Mouse (Mus musculus): ENCODE measurements around the gene Chka.

Chka gene

DNA sequence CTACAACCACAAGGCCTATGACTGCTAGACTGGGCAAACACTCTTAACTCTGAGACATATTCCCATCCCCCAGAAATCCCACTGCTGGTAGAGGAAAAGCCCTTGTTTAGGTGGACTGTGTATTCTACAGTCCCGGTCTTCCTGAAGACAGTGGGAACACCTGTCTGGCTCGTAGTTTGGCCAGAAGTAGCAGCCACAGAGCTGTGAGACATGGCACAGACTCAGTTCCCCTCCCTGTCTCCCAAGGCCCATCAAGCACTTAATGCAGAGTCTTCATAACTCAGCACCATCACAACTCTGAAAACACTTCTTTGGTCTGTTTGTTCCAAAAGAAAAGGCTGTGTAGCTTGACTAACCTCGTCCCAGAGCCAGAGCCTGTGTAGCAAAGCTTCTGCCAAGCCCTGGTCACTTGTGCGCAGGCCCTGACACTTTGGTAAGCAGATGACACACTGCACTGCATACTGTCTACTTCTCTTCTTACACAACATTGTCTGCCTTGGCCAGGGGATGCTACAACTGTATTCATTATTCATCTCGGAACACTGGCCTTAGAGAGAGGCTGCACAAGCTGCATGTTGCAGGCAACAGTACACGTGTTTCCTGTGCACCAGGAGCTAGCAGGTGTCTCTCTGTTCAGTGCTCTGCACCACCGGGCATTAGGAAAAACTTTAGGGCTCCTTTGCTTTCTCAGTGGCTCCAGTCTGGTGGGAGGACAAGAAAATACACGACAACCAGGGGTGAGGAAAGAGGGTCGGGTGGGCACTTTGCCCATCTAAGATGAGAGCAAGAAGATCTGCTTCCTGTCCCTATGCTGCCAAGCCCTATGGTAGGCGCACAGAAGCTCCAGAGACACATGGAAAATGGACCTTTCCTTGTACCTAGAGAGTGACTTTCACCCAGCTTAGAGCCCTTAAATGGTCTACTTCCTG lies 4.6 kb upstream of the Chka start:
- no peak for DNase-seq (ENCODE audit: low spot score)

DNA sequence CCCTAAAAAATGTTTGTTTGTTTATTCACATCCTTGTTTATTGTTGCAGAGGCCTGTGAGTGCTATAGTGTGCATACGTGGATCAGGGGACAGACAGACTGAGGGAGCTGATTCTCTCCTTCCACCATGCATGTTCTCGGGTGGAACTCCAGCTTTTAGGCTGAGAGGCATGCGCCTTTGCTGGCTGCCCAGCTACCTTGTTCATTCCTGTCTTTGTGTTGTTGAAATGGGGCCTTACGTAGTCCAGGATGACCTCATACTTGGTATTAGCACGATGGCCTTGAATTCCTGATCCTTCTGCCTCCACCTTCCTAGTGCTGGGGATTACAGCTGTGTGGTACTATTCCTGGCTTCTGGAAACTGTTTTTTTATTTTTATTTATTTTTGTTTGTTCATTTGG lies 3.9 kb upstream of the Chka start:
- no peak for DNase-seq (ENCODE audit: low spot score)

DNA sequence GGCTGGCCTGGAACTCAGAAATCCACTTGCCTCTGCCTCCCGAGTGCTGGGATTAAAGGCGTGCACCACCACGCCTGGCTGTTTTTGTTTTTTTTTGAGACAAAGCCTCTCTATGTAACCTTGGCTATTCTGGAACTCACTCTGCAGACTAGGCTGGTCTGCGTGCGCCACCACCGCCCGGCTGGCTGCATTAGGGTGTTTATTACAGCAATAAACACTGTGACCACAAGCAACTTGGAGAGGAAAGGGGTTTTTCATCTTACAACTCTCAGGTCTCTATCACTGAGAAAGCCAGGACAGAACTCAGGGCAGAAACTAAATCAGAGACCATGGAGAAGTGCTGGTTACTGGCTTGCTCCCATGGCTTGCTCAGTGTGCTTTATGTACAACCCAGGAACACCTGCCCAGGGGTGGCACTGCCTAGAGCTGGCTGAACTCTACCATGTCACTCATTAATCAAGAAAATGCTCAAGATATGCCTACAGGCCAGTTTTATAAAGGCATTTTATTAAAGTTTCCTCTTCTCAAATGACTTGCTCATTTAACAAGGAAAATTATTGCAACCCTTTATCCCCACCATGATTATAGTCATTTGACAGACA lies 3.3 kb upstream of the Chka start:
- no peak for DNase-seq (ENCODE audit: low spot score)

GRCm38 (mm10) chr19:3849251-3849650 lies 2.3 kb upstream of the Chka start:
- DNase-seq (ENCODE audit: low spot score), result no peak

- no peak for DNase-seq (ENCODE audit: low spot score)
Observed at GRCm38 (mm10) chr19:3850076-3850475, 1.5 kb upstream of the Chka start.

DNA sequence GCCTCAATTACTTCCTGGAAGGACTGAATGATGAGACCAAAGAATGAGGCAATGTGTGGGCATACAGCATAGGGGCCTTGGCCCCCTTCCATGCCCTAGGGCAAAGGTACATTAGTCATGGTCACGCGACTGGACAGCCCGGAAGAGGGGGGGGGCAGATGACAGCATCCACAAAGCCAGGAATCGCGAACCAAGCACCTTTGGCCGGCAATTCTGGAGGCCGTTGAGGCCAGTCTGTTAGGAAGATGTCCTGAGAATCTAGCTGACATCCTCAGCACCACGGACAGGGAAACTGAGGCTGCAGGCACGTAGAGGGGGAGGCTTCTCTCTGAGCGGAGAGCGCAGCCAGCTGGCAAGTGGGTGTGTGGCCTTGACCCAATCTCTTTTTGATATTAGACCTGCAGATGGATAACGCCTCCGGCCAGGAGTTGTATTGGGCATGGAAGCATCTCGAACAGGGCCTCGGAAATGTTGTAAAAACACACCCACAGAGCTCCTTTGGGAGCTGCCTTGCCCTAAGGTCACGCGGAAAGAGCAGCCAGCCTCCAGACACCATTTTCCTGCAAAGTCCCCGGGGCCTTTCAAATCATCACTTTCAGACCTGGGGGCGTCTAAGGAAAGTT lies 615 bp upstream of the Chka start:
- peak; percentile 72 for DNase-seq (ENCODE audit: low spot score)

DNA sequence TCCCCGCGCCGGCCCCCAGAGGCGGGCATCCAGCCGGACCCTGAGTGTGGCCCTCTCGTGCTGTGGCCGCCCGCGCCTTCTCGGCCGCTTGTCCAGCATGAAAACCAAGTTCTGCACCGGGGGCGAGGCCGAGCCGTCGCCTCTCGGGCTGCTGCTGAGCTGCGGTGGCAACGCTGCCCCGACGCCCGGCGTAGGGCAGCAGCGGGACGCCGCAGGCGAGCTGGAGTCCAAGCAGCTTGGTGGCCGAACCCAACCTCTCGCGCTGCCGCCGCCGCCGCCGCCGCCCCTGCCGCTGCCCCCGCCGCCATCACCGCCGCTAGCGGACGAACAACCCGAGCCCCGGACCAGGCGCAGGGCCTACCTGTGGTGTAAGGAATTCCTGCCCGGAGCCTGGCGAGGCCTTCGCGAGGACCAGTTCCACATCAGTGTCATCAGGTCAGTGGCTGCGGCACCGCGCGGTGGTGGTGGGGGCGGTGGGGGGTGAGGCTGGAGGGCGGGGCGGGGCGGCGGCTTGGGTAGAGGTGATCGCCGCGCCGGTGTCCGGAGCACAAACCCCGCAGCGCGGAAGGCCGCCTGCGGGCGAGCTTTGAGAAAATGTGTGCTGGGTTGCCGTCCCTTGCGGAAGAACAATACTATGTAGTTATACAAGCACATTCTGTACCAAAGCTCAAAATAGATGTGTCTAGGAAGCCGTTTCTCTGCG lies 557 bp downstream of the Chka start:
- DNase-seq (ENCODE audit: low spot score), result peak; percentile 53

DNA sequence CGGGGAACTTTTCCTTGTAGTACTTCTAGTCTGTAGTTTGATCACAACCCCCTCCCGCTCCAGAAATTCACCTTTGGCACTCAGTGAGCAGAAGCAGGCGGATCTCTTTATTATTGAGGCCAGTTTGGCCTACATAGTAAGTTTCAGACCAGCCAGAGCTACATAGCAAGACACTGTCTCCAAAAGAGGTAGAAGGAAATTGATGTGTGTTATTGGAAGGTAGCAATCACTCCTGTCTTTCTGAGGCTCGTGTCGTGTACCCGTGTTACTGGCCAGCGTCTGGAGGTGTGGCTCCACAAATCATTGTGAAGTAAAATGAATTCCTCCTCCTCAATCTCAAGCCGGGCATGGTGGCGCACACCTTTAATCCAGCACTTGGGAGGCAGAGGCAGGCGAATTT lies 1.5 kb downstream of the Chka start:
- no peak for DNase-seq (ENCODE audit: low spot score)

DNA sequence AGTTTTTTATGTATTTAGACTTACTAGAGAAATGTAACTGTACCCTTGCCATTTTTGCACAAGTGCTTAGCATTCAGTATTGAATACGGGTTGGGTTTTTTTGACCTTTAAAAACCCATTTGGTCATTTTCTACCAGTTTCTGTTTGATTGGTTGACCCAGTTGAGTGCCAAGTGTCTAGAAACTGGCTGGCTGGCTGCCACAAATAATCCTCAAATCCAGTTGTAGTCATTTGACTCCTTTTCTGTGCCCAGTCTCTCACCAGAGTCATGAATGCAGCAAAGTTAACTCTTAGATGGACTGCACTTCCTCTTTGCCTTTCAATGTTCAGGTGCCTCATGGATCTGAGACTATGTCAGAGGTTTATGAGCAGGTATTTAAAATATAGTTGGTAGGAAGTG lies 2.3 kb downstream of the Chka start:
- DNase-seq (ENCODE audit: low spot score), result peak; percentile 96

DNA sequence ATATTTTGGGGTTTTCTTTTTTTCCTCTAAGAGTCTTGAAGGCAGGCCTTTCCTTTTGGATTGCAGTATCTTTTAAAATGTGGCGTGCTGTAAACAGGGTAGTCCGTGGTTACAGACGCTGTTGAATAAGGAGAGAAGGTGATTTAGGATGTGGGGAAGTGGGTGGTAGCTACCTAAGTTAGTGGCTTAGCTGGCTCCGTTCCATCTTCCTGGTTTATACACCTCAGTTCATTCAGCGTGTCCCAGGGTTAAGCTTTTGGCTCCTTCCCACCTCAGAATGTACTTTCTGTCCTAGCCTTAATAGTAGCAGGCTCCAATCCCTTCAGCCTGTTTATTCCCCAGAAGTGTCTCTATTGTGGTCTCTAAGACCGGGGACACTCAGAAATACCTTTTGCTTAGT lies 3.5 kb downstream of the Chka start:
- DNase-seq (ENCODE audit: low spot score), result no peak

- DNase-seq (ENCODE audit: low spot score), result no peak
Observed at GRCm38 (mm10) chr19:3855601-3856000, 4.0 kb downstream of the Chka start.

- DNase-seq (ENCODE audit: low spot score), result no peak
Observed at GRCm38 (mm10) chr19:3857220-3857619, 5.6 kb downstream of the Chka start.

DNA sequence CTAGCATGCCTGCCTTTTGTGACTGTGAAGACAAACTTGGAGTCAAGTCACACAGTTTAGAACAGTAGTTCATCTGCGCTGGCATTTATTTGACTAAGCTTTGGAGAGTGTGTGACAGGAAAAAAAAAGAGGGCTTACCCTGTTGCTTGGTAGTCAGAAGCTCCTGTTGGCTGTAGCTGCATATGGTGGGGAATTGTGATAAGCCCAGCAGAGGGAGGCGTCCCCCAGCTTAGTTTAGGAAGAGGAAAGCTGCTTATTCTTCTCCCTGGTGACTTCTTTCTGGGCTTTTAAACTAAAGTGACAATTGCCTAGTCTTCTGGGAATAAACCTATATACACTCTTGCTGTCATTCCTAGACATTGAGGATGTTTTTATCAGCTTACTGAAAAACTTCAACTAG lies 11.1 kb downstream of the Chka start:
- DNase-seq (ENCODE audit: low spot score), result no peak

- no peak for DNase-seq (ENCODE audit: low spot score)
Observed at GRCm38 (mm10) chr19:3864960-3865359, 13.4 kb downstream of the Chka start.

GRCm38 (mm10) chr19:3868290-3868689 lies 16.7 kb downstream of the Chka start:
- DNase-seq (ENCODE audit: low spot score), result no peak

DNA sequence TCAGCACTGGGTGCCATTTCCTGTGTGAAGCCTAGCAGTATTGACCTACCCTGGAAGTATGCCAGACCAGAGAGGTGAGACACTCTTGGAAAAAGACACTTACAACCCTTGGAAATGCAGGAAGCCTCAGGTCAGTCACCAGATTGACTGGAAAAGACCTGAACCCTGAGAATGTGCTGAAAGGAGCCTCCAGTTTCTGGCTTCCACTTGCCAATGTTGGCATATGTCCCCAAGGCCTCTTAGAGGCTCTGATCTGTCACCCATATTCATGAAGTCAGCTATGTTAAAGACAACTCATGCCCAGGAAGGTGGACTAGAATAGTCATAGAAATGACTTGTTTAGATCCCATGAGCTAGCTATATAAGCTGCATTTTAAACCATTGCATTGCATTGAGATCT lies 19.9 kb downstream of the Chka start:
- peak; percentile 68 for DNase-seq (ENCODE audit: low spot score)

GRCm38 (mm10) chr19:3872373-3872772 lies 20.8 kb downstream of the Chka start:
- no peak for DNase-seq (ENCODE audit: low spot score)

DNA sequence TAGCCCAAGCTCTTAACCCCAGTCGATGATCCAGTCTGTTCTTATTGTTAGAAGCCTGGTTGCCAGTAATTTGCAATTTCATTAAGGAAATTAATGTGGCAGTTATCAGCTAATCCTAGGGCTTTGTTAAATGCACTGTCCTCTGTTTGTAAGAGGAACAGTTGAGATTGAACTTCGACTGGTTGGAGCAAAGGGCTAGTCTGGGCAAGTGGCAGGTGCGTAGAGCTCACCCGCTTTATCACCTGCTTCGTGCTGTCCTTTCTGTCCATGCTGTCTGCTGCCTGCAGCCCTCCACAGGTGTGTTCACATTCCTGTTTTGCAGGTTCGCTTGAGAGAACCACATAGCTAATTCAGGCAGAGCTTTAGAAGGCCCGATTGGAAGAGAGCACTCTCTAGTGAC lies 23.5 kb downstream of the Chka start:
- DNase-seq (ENCODE audit: low spot score), result no peak

DNA sequence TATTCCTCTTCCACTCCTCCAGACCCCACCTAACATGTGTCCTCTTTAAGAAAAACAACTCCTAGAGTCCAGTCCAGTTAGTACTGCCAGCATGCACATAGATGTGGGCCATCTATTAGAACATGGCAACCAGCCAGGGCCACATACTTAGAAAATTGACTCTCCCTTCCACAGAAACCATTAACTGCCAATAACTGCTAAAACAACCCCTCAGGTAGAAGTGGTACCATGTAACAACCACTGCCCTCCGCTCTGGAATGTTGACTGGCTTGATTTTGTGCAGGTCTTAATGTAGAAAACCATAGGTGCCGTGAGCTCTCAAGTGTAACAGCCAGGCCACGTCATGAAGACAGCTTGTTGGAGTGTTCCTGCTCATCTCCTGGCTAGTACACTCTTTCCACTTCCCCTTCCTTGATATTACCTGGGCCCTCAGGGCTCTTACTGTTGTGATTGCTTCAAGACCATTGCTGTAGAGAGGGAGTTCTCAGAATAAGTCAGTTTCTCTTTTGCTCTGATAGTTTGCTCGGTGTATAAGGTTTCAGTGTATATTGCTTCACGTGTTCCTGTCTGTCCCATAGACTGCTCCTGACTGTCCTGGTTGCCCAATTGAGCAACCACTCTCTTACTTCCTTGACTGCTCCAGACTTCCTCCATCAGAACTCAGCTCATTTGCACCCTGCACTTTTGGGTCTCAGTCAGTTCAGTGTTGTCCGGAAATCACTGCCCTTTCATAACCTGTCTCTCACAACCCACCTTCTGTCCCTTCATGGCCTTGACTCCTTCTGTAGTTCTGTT lies 28.7 kb downstream of the Chka start:
- no peak for DNase-seq (ENCODE audit: low spot score)

- DNase-seq (ENCODE audit: low spot score), result no peak
Observed at GRCm38 (mm10) chr19:3882214-3882613, 30.6 kb downstream of the Chka start.

DNA sequence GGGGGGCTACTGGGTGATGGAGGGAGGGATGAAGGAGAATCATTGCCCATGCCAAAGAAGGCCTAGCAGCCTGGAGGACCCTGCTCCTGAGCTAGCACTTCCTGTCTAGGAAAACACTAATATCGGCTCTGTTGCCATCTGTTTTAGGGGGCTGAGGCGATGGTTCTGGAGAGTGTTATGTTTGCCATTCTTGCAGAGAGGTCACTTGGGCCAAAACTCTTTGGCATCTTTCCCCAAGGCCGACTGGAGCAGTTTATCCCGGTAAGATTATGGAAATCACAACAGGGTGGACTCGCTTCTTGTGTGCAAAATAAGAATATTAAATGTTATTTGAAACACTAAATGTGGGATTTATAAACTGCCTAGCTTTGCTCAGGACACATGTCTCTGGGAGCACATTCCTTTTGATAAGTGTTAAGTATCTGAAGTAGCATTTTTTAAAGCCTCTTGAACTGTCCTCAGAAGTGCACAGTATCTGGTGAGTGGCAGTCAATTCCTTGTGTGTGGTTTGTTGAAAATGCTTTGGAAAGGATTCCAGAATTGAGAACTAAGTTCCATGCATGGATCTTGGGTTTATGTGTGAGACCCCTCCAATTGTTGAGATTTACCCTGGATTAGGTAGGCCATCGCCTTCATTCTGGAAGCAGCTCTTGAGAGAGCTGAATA lies 32.9 kb downstream of the Chka start:
- DNase-seq (ENCODE audit: low spot score), result no peak
